Mouse (Mus musculus): ENCODE measurements around the gene 1700057G04Rik.

- TF ChIP-seq CTCF (IDR thresholded peaks at IDR 0.05; ENCODE audit: low read depth): no peak
- TF ChIP-seq EP300 (optimal IDR thresholded peaks at IDR 0.05): no peak
Measured at GRCm38 (mm10) chr9:92363478-92363877, 54.3 kb downstream of the 1700057G04Rik start.

Data from stomach, postnatal 0 days (tissue).